Mouse (Mus musculus): ENCODE measurements around the gene Morn1. TPM values are rescaled to one million over a fixed set of nuclear protein-coding genes. Genes with fewer than 3 reads are reported as not detected.
A peak's percentile ranks its signal among the peaks of the same experiment; 100 is the strongest.

The Morn1 gene
- polyA plus RNA-seq, 1 experiment from 2014 or later, result 3.6 TPM

DNA sequence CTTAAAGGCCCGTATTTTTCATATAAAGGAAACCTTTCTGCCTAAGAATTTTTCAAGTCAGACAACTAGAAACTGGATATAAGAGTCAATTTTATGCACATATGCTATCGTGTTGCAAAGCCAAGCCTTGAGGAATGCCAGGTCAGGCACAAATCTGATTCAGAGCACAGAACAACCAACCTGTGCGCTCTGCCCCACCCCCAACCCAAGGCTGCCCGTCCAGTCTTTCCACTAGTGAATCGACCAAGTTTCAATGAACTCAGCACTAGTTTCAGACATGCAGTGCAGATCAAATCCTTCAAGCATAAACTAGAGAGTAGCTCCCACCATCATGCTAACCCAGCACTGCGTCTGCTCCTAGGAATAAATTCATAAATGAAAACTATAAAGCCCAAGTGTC is 6.7 kb upstream of the Morn1 start:
- no peak for ATAC-seq
- POLR2A ChIA-PET, result no interaction called here
- no peak for DNase-seq (ENCODE audit: low read depth, low spot score)
- H3K27me3 ChIP-seq, result no peaks in the 10 kb centered on the region
- TF ChIP-seq CTCF (IDR thresholded peaks at IDR 0.05), result no peak
- CTCF ChIA-PET, result no interaction called here
- in situ Hi-C loops (cut with MboI; ENCODE audit: low pct_unique_long_range_greater_than_20kb), result no loop called here

DNA sequence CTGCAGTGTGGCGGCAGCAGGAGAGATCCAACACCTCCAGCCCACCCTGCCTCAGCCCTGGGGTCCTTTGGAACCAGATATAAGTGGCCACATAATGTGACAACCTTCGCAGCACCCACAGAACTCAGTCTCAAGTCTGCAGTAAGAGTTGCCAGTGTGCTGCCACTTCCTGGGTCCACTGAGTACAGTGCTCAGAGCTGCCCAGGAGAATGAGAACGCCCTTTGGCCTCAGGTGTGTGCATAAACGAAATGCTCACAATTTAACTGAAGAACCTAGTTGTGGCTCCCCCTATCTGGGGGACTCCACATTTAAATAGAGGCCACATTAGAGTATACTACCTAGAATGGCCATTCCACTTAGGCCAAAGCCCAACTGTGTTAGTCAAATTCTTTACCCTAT is 2.8 kb upstream of the Morn1 start:
- ATAC-seq, result no peak
- no peaks in the 10 kb centered on the region for H3K27me3 ChIP-seq
- TF ChIP-seq CTCF (IDR thresholded peaks at IDR 0.05), result no peak
- POLR2A ChIA-PET, result no interaction called here
- in situ Hi-C loops (cut with MboI; ENCODE audit: low pct_unique_long_range_greater_than_20kb), result no loop called here
- CTCF ChIA-PET, result interaction anchor here (1.4 kb wide), 1 partner anchor 11 kb away, joined by 3 read pairs; no protein-coding TSS in a partner anchor
- DNase-seq (ENCODE audit: low read depth, low spot score), result no peak

DNA sequence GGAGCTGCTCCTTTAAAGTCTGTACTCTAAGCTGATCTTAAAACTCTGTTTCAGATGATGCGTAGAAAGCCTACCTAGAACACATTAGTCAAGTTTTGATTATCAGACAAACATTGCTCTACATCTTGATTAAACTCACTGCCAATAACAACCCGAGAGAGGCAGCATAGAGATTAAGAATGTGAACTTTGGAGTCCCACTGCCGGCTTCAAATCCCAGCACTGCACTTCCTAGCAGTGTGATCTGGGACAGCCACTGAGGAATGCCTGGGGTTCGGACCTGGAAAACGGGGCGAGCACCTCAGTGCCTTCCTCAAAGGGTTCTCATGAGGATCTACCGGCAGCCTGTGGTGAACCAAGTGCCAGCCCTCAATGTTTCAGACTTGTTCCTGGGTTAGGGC is 2.0 kb upstream of the Morn1 start:
- ATAC-seq (no peak), DNase-seq (ENCODE audit: low read depth, low spot score) (no peak)
- ChIA-PET CTCF (interaction anchor here (1.4 kb wide), 1 partner anchor 10 kb away, joined by 3 read pairs; no protein-coding TSS in a partner anchor), POLR2A (no interaction called here)
- in situ Hi-C loops (cut with MboI; ENCODE audit: low pct_unique_long_range_greater_than_20kb), result no loop called here
- TF ChIP-seq CTCF (IDR thresholded peaks at IDR 0.05), result no peak
- no peaks in the 10 kb centered on the region for H3K27me3 ChIP-seq

DNA sequence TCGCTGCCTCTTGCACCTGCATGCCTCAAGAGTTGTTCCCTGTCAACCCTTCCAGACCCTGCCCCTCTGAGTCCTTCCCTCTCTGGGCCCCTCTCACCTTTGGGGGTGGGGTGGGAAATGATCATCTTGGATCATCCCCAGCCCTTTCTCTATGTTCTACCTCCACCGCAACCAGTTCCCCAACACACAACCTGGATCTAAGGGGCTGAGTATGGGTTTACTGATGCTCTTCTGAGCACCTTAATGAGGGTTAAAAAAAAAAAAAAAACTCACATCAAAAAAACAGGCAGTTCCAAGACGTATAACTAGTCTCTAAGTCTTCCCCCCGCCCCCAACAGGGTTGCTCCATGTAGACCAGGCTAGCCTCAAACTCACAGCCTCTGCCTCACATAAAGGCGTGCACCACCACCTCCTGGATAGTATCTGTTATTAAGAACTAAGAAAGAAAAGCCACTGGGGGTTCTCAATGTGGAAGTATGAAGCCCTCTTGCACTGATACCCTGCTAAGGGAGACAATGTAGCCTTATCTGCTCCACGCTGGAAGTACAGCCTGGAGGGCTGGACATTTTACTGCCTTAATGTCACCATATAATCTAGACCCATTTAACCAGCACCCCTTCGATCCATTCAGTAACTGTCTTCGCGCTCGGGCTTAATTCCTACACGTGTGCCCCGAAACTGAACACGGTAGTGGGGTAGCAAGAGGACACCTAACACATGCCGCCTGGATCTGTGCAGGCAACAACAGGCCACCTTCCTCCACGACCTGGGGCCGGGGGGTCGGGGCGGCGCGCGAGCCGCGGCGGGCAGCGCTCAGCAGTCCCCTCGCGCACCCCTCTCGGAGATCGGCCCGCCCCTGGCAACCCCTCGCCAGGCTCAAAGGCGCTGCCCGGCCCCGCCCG is 920 bp upstream of the Morn1 start:
- TF ChIP-seq CTCF (IDR thresholded peaks at IDR 0.05), result no peak
- no peak for DNase-seq (ENCODE audit: low read depth, low spot score)
- in situ Hi-C loops (cut with MboI; ENCODE audit: low pct_unique_long_range_greater_than_20kb), result no loop called here
- POLR2A ChIA-PET, result no interaction called here
- H3K27me3 ChIP-seq, result no peaks in the 10 kb centered on the region
- CTCF ChIA-PET, result interaction anchor here (1.4 kb wide), 1 partner anchor 9 kb away, joined by 3 read pairs; no protein-coding TSS in a partner anchor
- ATAC-seq, result peak; percentile 36

DNA sequence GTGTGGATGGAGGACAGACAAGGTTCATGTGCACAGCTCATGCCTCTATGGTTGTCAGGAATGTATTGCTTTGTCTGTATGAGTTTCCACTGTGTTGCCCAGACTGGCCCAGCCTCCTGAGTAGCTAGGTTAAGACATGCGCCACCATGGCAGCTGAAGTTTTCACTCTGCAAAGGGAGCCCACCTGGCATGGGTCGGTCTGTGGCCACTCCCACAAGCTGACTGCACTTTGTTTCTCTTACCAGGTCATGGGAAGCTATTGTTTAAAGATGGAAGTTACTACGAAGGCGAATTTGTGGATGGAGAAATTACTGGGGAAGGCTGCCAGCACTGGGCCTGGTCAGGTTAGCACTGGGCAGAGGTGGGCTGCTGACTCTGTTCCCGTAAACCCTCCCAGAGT is 2.9 kb downstream of the Morn1 start:
- ChIA-PET POLR2A (no interaction called here), CTCF (no interaction called here)
- in situ Hi-C loops (cut with MboI; ENCODE audit: low pct_unique_long_range_greater_than_20kb), result no loop called here
- no peaks in the 10 kb centered on the region for H3K27me3 ChIP-seq
- no peak for TF ChIP-seq CTCF (IDR thresholded peaks at IDR 0.05)
- DNase-seq (ENCODE audit: low read depth, low spot score) (no peak), ATAC-seq (no peak)

DNA sequence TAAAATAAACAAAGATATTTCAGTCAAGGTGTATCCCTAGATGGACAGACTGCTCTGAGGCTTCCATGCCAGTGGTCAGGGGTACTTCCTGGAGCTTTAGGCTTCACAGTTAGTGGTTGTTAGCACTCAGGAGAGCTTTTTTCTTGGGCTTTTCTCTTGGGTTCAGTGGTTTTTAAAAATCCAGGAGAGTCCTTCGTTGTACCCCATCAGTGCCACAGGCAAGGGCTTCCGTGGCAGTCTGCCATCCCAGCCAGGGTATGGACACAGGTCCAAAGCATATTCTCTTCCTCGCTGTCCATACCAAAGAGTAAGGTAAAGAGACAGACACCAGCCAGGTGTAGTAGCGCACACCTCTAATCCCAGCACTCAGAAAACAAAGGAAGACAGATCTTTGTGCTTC is 3.8 kb downstream of the Morn1 start:
- POLR2A ChIA-PET, result no interaction called here
- ATAC-seq (no peak), DNase-seq (ENCODE audit: low read depth, low spot score) (no peak)
- H3K27me3 ChIP-seq, result no peaks in the 10 kb centered on the region
- CTCF ChIA-PET, result no interaction called here
- in situ Hi-C loops (cut with MboI; ENCODE audit: low pct_unique_long_range_greater_than_20kb), result loop anchor here (5.0 kb wide), 1 partner anchor 217 kb away; no protein-coding TSS in a partner anchor
- TF ChIP-seq CTCF (IDR thresholded peaks at IDR 0.05), result no peak

DNA sequence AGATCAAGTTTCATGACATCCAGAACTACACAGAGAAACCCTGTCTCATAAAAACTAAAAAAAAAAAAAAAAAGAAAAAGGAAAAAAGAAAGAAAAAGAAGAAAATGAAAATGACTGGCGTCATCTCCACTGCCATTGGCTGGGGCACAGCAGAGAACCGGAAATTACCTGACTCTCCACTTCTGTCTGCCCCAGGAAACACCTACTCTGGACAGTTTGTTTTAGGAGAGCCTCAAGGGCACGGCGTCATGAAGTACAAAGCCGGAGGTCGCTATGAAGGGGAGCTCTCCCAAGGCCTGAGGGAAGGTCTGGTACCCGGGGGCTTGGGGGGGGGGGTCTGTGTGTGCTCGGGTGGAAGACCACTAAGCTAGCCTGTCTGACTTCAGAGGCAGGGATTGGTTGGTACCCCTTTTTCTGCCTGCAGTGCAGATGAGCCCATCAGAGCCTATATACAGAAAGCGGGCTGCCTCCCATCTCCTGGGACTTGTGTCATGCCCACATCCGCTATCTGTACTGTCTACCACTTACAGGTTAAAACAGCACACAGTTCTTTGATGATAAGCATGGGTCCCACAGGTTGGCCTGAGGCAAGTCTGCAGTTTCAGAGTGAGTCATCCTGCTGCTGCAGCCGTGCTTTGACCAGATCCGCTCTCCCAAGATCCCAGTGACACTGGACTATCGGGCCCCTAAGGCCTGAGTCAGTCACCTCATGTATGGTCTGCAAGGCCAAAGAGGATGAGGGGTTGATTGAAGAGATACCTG is 4.5 kb downstream of the Morn1 start:
- no peaks in the 10 kb centered on the region for H3K27me3 ChIP-seq
- no peak for ATAC-seq
- ChIA-PET POLR2A (no interaction called here), CTCF (interaction anchor here (7.9 kb wide), 1 partner anchor 160 kb away, joined by 50 read pairs; the partner anchor contains the start of gene Faap20)
- TF ChIP-seq CTCF (IDR thresholded peaks at IDR 0.05), result no peak
- DNase-seq (ENCODE audit: low read depth, low spot score), result no peak
- in situ Hi-C loops (cut with MboI; ENCODE audit: low pct_unique_long_range_greater_than_20kb), result loop anchor here (5.0 kb wide), 1 partner anchor 216 kb away; no protein-coding TSS in a partner anchor

DNA sequence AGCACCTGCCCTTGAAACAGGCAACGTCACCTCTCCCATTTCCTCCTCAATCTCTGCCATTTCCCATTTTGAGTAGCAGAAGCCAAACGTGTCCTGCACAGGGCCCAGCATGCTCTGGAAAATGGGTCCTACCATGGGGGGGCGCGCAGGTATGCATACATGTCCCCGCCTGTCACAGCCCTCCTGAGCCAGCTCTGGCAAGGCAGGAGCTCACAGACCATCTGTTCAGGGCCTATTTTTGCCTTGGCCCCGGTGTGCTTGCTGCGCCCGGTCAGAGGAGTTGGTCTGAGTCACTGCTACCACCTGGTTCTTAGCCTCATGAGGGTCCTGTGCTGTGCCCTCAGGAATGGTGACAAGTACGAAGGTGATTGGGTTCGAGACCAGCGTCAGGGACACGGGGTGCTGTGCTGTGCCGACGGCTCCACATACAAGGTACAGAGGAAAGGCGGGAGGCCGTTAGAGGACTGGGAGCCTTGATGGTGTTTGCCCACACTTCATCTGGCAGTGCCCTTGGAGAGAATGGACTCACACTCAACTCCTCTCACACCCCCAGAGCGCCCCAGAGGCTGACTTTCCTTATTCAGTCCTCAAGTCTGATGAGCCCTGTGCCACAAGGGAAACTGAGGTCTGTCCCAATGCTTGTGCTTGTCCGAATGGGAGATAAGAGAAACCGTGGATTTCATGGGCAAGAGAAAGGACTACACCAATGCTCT is 6.5 kb downstream of the Morn1 start:
- TF ChIP-seq CTCF (IDR thresholded peaks at IDR 0.05), result no peak
- ChIA-PET CTCF (interaction anchor here (1.1 to 7.9 kb wide), 5 partner anchors 82 to 158 kb away, joined by 3 to 50 read pairs (median 4); partner anchors contain the start of gene Faap20), POLR2A (interaction anchor here (1.0 kb wide), 1 partner anchor 156 kb away, joined by 3 read pairs; the partner anchor contains the start of gene Faap20)

DNA sequence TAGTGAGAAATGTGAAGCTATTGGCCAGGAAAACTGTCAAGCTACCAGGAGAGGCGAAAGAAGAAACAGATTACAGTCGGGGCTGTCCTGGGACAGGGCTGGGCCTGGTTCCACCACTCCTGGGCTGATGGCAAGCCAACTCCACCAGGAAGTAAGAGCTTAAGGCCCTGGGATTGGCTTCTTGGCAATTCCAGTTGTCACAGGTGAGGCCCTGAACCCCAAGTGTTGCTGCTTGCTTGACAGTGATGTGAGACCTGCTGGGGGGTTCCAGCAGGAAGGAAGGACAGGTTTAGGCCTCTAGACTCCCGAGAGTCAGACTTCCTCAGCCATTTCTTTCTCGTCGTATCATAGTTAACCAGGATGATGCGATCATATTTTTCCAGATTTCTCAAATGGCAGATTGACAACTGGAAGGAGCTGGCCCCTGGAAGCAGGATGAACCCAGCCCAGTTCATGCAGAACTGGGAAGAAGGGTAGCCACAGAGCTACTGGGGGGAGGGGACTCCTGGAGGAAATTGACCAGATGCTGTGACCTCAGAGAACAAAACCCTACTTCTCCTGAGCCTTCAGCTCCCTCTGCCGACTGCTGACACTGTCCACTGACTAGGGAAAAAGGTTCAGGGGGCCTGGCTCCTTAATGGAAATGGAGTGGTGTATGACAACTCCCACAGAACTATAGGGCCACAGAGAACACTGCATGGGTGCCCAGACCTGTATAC is 7.2 kb downstream of the Morn1 start:
- ChIA-PET CTCF (interaction anchor here (0.8 to 7.9 kb wide), 8 partner anchors 64 to 173 kb away, joined by 3 to 50 read pairs (median 3); partner anchors contain the start of gene Faap20), POLR2A (interaction anchor here (1.0 kb wide), 1 partner anchor 155 kb away, joined by 3 read pairs; the partner anchor contains the start of gene Faap20)
- in situ Hi-C loops (cut with MboI; ENCODE audit: low pct_unique_long_range_greater_than_20kb), result loop anchor here (5.0 kb wide), 1 partner anchor 214 kb away; no protein-coding TSS in a partner anchor
- TF ChIP-seq CTCF (IDR thresholded peaks at IDR 0.05), result no peak
- DNase-seq (ENCODE audit: low read depth, low spot score) (no peak), ATAC-seq (no peak)
- H3K27me3 ChIP-seq, result no peaks in the 10 kb centered on the region

More for the DNA sequence above, 6.5 kb downstream of the Morn1 start:
- H3K27me3 ChIP-seq, result no peaks in the 10 kb centered on the region
- in situ Hi-C loops (cut with MboI; ENCODE audit: low pct_unique_long_range_greater_than_20kb), result loop anchor here (5.0 kb wide), 1 partner anchor 214 kb away; no protein-coding TSS in a partner anchor
- DNase-seq (ENCODE audit: low read depth, low spot score), result no peak
- ATAC-seq, result no peak

All from Patski (cell line).